Mouse (Mus musculus): Measurements from ENCODE around the gene Vtn. TPM values are rescaled to one million over a fixed set of nuclear protein-coding genes. Genes with fewer than 3 reads are reported as not detected.

Gene Vtn
- total and polyA plus RNA-seq, 3 experiments: 21.6 to 44.6 (median 24.6) TPM

GRCm38 (mm10) chr11:78499543-78499942 lies 652 bp downstream of the Vtn start:
- Histone ChIP-seq H3K4me3 (no peak overlapping the region), H3K79me2 (replicated peaks; ENCODE audit: control insufficient read depth, insufficient read depth, low read length) (no peaks in the 10 kb centered on the region), H3K4me1 (ENCODE audit: control insufficient read depth, insufficient read depth, low read length) (no peaks in the 10 kb centered on the region), H3K9ac (ENCODE audit: low read depth, low read length) (peak overlapping the region; percentile 27; the same call in 1 of the 2 replicates), H3K27ac (peak overlapping the region; percentile 51), H3K27me3 (ENCODE audit: control insufficient read depth, insufficient read depth, low read length) (peaks cover 6% of the 10 kb centered on the region), H3K36me3 (ENCODE audit: control insufficient read depth, insufficient read depth, low read length) (no peaks in the 10 kb centered on the region)
- intact Hi-C loops (cut with DNase I): no loop called here
- TF ChIP-seq CTCF (IDR thresholded peaks at IDR 0.05): no peak
- no peak for TF ChIP-seq POLR2A (IDR thresholded peaks at IDR 0.05; ENCODE audit: insufficient read depth, low read depth, low read length)
- TF ChIP-seq EP300 (IDR thresholded peaks at IDR 0.05; ENCODE audit: insufficient read depth, low read depth, low read length): no peak
- no peak for DNase-seq
- 45% methylated on average over 16 of the region's 16 CpGs for WGBS

DNA sequence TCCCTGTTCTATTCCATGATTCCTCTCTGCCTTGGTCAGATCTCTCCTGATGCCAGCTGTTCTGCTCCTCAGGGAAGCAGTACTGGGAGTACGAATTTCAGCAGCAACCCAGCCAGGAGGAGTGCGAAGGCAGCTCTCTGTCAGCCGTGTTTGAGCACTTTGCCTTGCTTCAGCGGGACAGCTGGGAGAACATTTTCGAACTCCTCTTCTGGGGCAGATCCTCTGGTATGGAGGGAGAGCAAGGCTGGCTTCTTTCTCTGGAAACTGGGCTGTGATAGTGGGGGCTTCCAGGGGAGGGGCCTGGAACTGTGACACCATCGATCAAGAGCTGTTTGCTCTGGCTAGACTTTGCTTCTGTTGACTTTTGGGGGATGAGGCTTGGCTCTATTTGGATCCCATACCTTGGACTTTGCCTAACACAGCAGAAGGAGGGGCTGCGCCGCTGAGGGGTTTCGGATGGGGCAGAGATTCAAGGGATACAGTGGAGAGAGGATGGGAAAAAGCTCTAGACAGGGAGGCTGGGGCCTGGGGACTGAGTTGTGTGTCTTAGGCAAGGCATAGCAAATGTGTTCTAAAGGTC lies 1.8 kb downstream of the Vtn start:
- Histone ChIP-seq H3K4me3 (no peak overlapping the region), H3K36me3 (ENCODE audit: control insufficient read depth, insufficient read depth, low read length) (no peaks in the 10 kb centered on the region), H3K27ac (no peak overlapping the region), H3K27me3 (ENCODE audit: control insufficient read depth, insufficient read depth, low read length) (peaks cover 6% of the 10 kb centered on the region), H3K79me2 (replicated peaks; ENCODE audit: control insufficient read depth, insufficient read depth, low read length) (no peaks in the 10 kb centered on the region), H3K9ac (ENCODE audit: low read depth, low read length) (no peak overlapping the region), H3K4me1 (ENCODE audit: control insufficient read depth, insufficient read depth, low read length) (no peaks in the 10 kb centered on the region)
- no peak for TF ChIP-seq POLR2A (IDR thresholded peaks at IDR 0.05; ENCODE audit: insufficient read depth, low read depth, low read length)
- no peak for TF ChIP-seq CTCF (IDR thresholded peaks at IDR 0.05)
- no peak for TF ChIP-seq EP300 (IDR thresholded peaks at IDR 0.05; ENCODE audit: insufficient read depth, low read depth, low read length)
- WGBS: 69% methylated on average over 9 of the region's 9 CpGs
- no peak for DNase-seq
- intact Hi-C loops (cut with DNase I): no loop called here

- Histone ChIP-seq H3K27me3 (ENCODE audit: control insufficient read depth, insufficient read depth, low read length) (peaks cover 6% of the 10 kb centered on the region), H3K36me3 (ENCODE audit: control insufficient read depth, insufficient read depth, low read length) (no peaks in the 10 kb centered on the region), H3K79me2 (replicated peaks; ENCODE audit: control insufficient read depth, insufficient read depth, low read length) (no peaks in the 10 kb centered on the region), H3K4me1 (ENCODE audit: control insufficient read depth, insufficient read depth, low read length) (no peaks in the 10 kb centered on the region), H3K4me3 (no peak overlapping the region), H3K27ac (no peak overlapping the region), H3K9ac (ENCODE audit: low read depth, low read length) (no peak overlapping the region)
- TF ChIP-seq CTCF (IDR thresholded peaks at IDR 0.05): no peak
- TF ChIP-seq EP300 (IDR thresholded peaks at IDR 0.05; ENCODE audit: insufficient read depth, low read depth, low read length): no peak
- TF ChIP-seq POLR2A (IDR thresholded peaks at IDR 0.05; ENCODE audit: insufficient read depth, low read depth, low read length): no peak
- WGBS: 74% methylated on average over 20 of the region's 20 CpGs
- intact Hi-C loops (cut with DNase I): no loop called here
- no peak for DNase-seq
These were observed 2.6 kb downstream of the Vtn start for GRCm38 (mm10) chr11:78501529-78501928.

DNA sequence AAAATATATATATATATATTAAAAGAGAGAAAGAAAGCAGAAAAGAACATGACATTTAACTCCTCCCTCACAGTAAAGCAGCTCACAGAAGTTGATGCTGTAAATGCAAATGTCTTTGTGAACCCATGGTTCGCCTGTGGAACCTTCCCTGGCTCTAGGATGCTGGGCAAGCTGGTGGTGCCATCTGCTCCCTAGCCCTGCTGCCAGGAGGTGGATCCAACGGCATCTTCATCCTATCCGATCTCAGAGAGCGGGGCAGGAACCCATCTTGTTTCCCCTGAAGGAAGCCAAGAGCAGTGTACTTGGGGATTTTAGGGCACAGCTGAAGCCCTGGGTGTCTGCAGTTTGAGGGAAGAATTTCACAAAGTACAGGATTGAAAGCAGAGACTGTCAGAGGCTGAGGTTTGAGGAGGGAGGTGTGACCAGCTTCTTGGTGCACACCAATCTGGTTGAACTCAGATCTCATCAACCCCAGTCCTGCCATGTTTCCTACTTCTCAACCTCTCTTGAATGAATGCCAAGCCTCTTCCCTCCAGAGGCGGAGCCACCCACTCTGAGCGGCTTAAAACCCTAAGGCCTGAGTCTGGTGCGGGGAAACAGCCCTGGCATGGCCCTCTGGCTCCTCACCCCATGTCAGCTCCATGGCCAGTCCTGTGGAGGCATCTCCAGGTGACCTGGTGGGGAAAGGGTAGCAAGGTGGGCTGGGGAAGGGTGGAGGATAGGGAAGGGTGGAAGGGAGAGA lies 4.2 kb downstream of the Vtn start, which contains the start of gene Sebox:
Sebox (plus strand) TSS at position 539 of the 742 bp plus-strand sequence.
- intact Hi-C loops (cut with DNase I): no loop called here
- Histone ChIP-seq H3K4me1 (ENCODE audit: control insufficient read depth, insufficient read depth, low read length) (no peaks in the 10 kb centered on the region), H3K79me2 (replicated peaks; ENCODE audit: control insufficient read depth, insufficient read depth, low read length) (no peaks in the 10 kb centered on the region), H3K9ac (ENCODE audit: low read depth, low read length) (no peak within 1 kb of the TSS), H3K27ac (no peak within 1 kb of the TSS), H3K36me3 (ENCODE audit: control insufficient read depth, insufficient read depth, low read length) (no peaks in the 10 kb centered on the region), H3K27me3 (ENCODE audit: control insufficient read depth, insufficient read depth, low read length) (no peaks in the 10 kb centered on the region), H3K4me3 (no peak within 1 kb of the TSS)
- 57% methylated on average over 7 of the region's 7 CpGs for WGBS
- DNase-seq: no peak
- TF ChIP-seq POLR2A (IDR thresholded peaks at IDR 0.05; ENCODE audit: insufficient read depth, low read depth, low read length) (no peak), CTCF (IDR thresholded peaks at IDR 0.05) (no peak), EP300 (IDR thresholded peaks at IDR 0.05; ENCODE audit: insufficient read depth, low read depth, low read length) (no peak)

DNA sequence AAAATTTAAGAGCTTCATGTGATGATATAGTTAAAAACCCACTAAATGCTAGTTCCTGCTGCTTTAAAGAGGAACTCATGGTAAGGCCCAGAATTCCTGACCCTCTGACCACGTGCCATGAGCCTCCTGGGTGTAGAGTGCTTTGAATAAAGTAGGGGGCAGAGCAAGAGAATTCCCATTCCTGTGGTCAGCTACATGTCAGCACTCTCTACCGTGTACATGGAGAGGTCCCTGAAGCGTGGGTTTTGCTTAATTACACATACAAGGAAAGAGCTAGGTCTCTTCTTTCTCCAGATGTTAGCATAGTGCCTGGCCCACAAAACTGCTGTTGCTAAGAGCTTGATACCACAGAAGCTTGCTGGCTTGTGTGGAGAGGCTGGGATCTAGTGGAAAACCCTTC lies 6.5 kb downstream of the Vtn start:
- Histone ChIP-seq H3K4me3 (no peak overlapping the region), H3K9ac (ENCODE audit: low read depth, low read length) (no peak overlapping the region), H3K36me3 (ENCODE audit: control insufficient read depth, insufficient read depth, low read length) (no peaks in the 10 kb centered on the region), H3K79me2 (replicated peaks; ENCODE audit: control insufficient read depth, insufficient read depth, low read length) (no peaks in the 10 kb centered on the region), H3K27ac (no peak overlapping the region), H3K4me1 (ENCODE audit: control insufficient read depth, insufficient read depth, low read length) (no peaks in the 10 kb centered on the region), H3K27me3 (ENCODE audit: control insufficient read depth, insufficient read depth, low read length) (no peaks in the 10 kb centered on the region)
- DNase-seq: no peak
- no peak for TF ChIP-seq CTCF (IDR thresholded peaks at IDR 0.05)
- no peak for TF ChIP-seq EP300 (IDR thresholded peaks at IDR 0.05; ENCODE audit: insufficient read depth, low read depth, low read length)
- TF ChIP-seq POLR2A (IDR thresholded peaks at IDR 0.05; ENCODE audit: insufficient read depth, low read depth, low read length): no peak
- intact Hi-C loops (cut with DNase I): no loop called here
- 73% methylated on average over 3 of the region's 3 CpGs for WGBS

- intact Hi-C loops (cut with DNase I): no loop called here
- H3K36me3 ChIP-seq (ENCODE audit: control insufficient read depth, insufficient read depth, low read length): no peaks in the 10 kb centered on the region; the same call in 1 of the 2 replicates
- H3K27me3 ChIP-seq (ENCODE audit: control insufficient read depth, insufficient read depth, low read length): no peaks in the 10 kb centered on the region
- no peak overlapping the region for H3K4me3 ChIP-seq
- WGBS: 87% methylated on average over 5 of the region's 5 CpGs
- no peaks in the 10 kb centered on the region for H3K79me2 ChIP-seq (replicated peaks; ENCODE audit: control insufficient read depth, insufficient read depth, low read length)
- no peak for TF ChIP-seq POLR2A (IDR thresholded peaks at IDR 0.05; ENCODE audit: insufficient read depth, low read depth, low read length)
- peak; percentile 61 for TF ChIP-seq CTCF (IDR thresholded peaks at IDR 0.05)
- no peak overlapping the region for H3K27ac ChIP-seq
- H3K4me1 ChIP-seq (ENCODE audit: control insufficient read depth, insufficient read depth, low read length): no peaks in the 10 kb centered on the region
- no peak overlapping the region for H3K9ac ChIP-seq (ENCODE audit: low read depth, low read length)
- no peak for DNase-seq
These were observed 10.3 kb downstream of the Vtn start for GRCm38 (mm10) chr11:78509148-78509547.
